Mouse (Mus musculus): Measurements from ENCODE around the gene Hist1h4k.
A peak's percentile ranks its signal among the peaks of the same experiment; 100 is the strongest.
"Not testable (repeated sequence)": the region's sequence is repeated elsewhere in the genome, so short reads cannot be mapped to it uniquely, and the experiment has no call there.

Hist1h4k gene

GRCm38 (mm10) chr13:21750159-21751017 is at the start of gene Hist1h4k:
Gene Hist1h4k, minus strand, starts transcription at chr13:21750505.
- peak; percentile 96 to 98 for DNase-seq (ENCODE audit: low spot score in 2 of 2)

GRCm38 (mm10) chr13:21797163-21797562 is 46.9 kb upstream of the Hist1h4k start:
- not testable (repeated sequence) for DNase-seq (ENCODE audit: low spot score in 2 of 2)

- no peak for DNase-seq (ENCODE audit: low spot score in 2 of 2)
Observed at GRCm38 (mm10) chr13:21795584-21795983, 45.3 kb upstream of the Hist1h4k start.

GRCm38 (mm10) chr13:21790601-21791283 is 40.4 kb upstream of the Hist1h4k start:
- peak in 1 of 2 experiments; percentile 12 for DNase-seq (ENCODE audit: low spot score in 2 of 2)

GRCm38 (mm10) chr13:21789925-21790324 is 39.6 kb upstream of the Hist1h4k start:
- peak in 1 of 2 experiments; percentile 3 for DNase-seq (ENCODE audit: low spot score in 2 of 2)

GRCm38 (mm10) chr13:21787760-21788593 is 37.7 kb upstream of the Hist1h4k start:
- peak; percentile 26 to 32 for DNase-seq (ENCODE audit: low spot score in 2 of 2)

- peak; percentile 84 to 88 for DNase-seq (ENCODE audit: low spot score in 2 of 2)
Observed at GRCm38 (mm10) chr13:21786899-21787629, 36.8 kb upstream of the Hist1h4k start, which contains the start of the genes Hist1h2an and Hist1h2bp. Gene Hist1h2an, minus strand, starts transcription at chr13:21787218. Gene Hist1h2bp, plus strand, starts transcription at chr13:21787461.

- DNase-seq (ENCODE audit: low spot score in 2 of 2): peak in 1 of 2 experiments; percentile 41
Observed at GRCm38 (mm10) chr13:21786189-21786898, 36.0 kb upstream of the Hist1h4k start.

- peak in 1 of 2 experiments; percentile 30 for DNase-seq (ENCODE audit: low spot score in 2 of 2)
Observed at GRCm38 (mm10) chr13:21784311-21784710, 34.0 kb upstream of the Hist1h4k start.

GRCm38 (mm10) chr13:21783734-21784161 is 33.4 kb upstream of the Hist1h4k start:
- peak; percentile 62 to 69 for DNase-seq (ENCODE audit: low spot score in 2 of 2)

- DNase-seq (ENCODE audit: low spot score in 2 of 2): peak; percentile 68 to 71
Observed at GRCm38 (mm10) chr13:21783255-21783617, 32.9 kb upstream of the Hist1h4k start, which contains the start of gene Hist1h3i. Gene Hist1h3i, minus strand, starts transcription at chr13:21783370.

GRCm38 (mm10) chr13:21782361-21783254 is 32.3 kb upstream of the Hist1h4k start:
- peak; percentile 54 to 74 for DNase-seq (ENCODE audit: low spot score in 2 of 2)

GRCm38 (mm10) chr13:21781639-21782038 is 31.3 kb upstream of the Hist1h4k start:
- peak; percentile 12 to 15 for DNase-seq (ENCODE audit: low spot score in 2 of 2)

- peak; percentile 39 to 54 for DNase-seq (ENCODE audit: low spot score in 2 of 2)
Observed at GRCm38 (mm10) chr13:21781021-21781555, 30.8 kb upstream of the Hist1h4k start.

- peak; percentile 88 to 91 for DNase-seq (ENCODE audit: low spot score in 2 of 2)
Observed at GRCm38 (mm10) chr13:21779767-21780731, 29.7 kb upstream of the Hist1h4k start, which contains the start of gene Hist1h1b. Gene Hist1h1b, minus strand, starts transcription at chr13:21780625.

GRCm38 (mm10) chr13:21778814-21779766 is 28.8 kb upstream of the Hist1h4k start:
- DNase-seq (ENCODE audit: low spot score in 2 of 2): peak; percentile 80 to 81
